Mouse (Mus musculus): ENCODE results near the gene Zfp354c. TPM values are rescaled to one million over a fixed set of nuclear protein-coding genes. Genes with fewer than 3 reads are reported as not detected.

Gene Zfp354c
- polyA plus RNA-seq, 1 experiment from 2014 or later: 44.3 TPM

- 23% methylated on average over 22 of the region's 22 CpGs for WGBS
- peak within 1 kb of the TSS; percentile 21 for H3K4me3 ChIP-seq (ENCODE audit: low read depth, low read length)
- H3K36me3 ChIP-seq (ENCODE audit: control insufficient read depth, insufficient read depth, low read length): no peaks in the 10 kb centered on the region
- no peaks in the 10 kb centered on the region for H3K4me1 ChIP-seq (ENCODE audit: control insufficient read depth, insufficient read depth, low read length)
- peak within 1 kb of the TSS; percentile 47 for H3K4me2 ChIP-seq (ENCODE audit: low read depth, severe bottlenecking)
- H3K9ac ChIP-seq (ENCODE audit: low read length): peak within 1 kb of the TSS; percentile 67
- H3K9me3 ChIP-seq (ENCODE audit: control insufficient read depth, low read length): no peaks in the 10 kb centered on the region
- DNase-seq (ENCODE audit: low spot score) (peak; percentile 95), ATAC-seq (ENCODE audit: insufficient number of reproducible peaks, low FRiP score, low TSS enrichment, low read depth) (peak; percentile 94)
- no peaks in the 10 kb centered on the region for H3K27me3 ChIP-seq (ENCODE audit: control insufficient read depth, insufficient read depth, low read length)
- H3K27ac ChIP-seq (replicated peaks; ENCODE audit: low read depth, low read length): no peak within 1 kb of the TSS
Measured at GRCm38 (mm10) chr11:50841023-50841735, 13.7 kb upstream of the Zfp354c start, which contains the start of gene Zfp879. Gene Zfp879 (minus strand): TSS chr11:50841552.

GRCm38 (mm10) chr11:50835727-50836126 lies 8.2 kb upstream of the Zfp354c start:
- Histone ChIP-seq H3K4me2 (ENCODE audit: low read depth, severe bottlenecking) (no peak overlapping the region), H3K4me3 (ENCODE audit: low read depth, low read length) (no peak overlapping the region), H3K9me3 (ENCODE audit: control insufficient read depth, low read length) (peaks cover 5% of the 10 kb centered on the region; the same call in 1 of the 2 replicates), H3K4me1 (ENCODE audit: control insufficient read depth, insufficient read depth, low read length) (no peaks in the 10 kb centered on the region), H3K9ac (ENCODE audit: low read length) (no peak overlapping the region), H3K27me3 (ENCODE audit: control insufficient read depth, insufficient read depth, low read length) (no peaks in the 10 kb centered on the region), H3K36me3 (ENCODE audit: control insufficient read depth, insufficient read depth, low read length) (peaks cover 3% of the 10 kb centered on the region; the same call in 1 of the 2 replicates), H3K27ac (replicated peaks; ENCODE audit: low read depth, low read length) (no peak overlapping the region)
- WGBS: 89% methylated on average over 4 of the region's 4 CpGs
- DNase-seq (ENCODE audit: low spot score): no peak
- no peak for ATAC-seq (ENCODE audit: insufficient number of reproducible peaks, low FRiP score, low TSS enrichment, low read depth)

DNA sequence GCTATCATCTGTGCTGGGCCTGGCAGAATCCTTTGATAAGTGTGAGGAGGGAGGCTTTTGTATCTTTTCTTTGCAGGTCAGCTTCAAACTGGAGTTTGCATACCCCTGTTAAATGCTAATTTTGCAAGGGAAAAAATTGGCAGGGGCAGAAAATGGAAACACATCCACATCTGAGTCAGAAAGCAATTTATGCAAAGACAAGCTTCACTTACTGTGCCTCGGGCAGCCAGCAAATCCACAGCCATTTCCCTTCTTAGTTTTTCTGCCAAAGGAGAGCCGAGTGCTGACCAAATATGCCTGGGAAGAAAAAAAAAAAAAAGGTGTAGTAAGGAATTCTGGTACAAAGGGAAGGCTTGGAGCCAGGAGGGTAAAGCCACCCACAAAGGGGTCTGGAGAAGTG lies 1.3 kb downstream of the Zfp354c start:
- 79% methylated on average over 2 of the region's 2 CpGs for WGBS
- no peaks in the 10 kb centered on the region for H3K27me3 ChIP-seq (ENCODE audit: control insufficient read depth, insufficient read depth, low read length)
- H3K4me2 ChIP-seq (ENCODE audit: low read depth, severe bottlenecking): peak overlapping the region; percentile 76
- no peaks in the 10 kb centered on the region for H3K9me3 ChIP-seq (ENCODE audit: control insufficient read depth, low read length)
- H3K4me1 ChIP-seq (ENCODE audit: control insufficient read depth, insufficient read depth, low read length): peaks cover 3% of the 10 kb centered on the region; the same call in 1 of the 2 replicates
- H3K4me3 ChIP-seq (ENCODE audit: low read depth, low read length): peak overlapping the region; percentile 72; the same call in 1 of the 2 replicates
- no peak overlapping the region for H3K27ac ChIP-seq (replicated peaks; ENCODE audit: low read depth, low read length)
- no peak for ATAC-seq (ENCODE audit: insufficient number of reproducible peaks, low FRiP score, low TSS enrichment, low read depth)
- DNase-seq (ENCODE audit: low spot score): no peak
- H3K36me3 ChIP-seq (ENCODE audit: control insufficient read depth, insufficient read depth, low read length): peaks cover 8% of the 10 kb centered on the region; the same call in 1 of the 2 replicates
- H3K9ac ChIP-seq (ENCODE audit: low read length): peak overlapping the region; percentile 84; the same call in 1 of the 2 replicates

GRCm38 (mm10) chr11:50814233-50814632 lies 13.3 kb downstream of the Zfp354c start:
- peaks cover 52% of the 10 kb centered on the region for H3K36me3 ChIP-seq (ENCODE audit: control insufficient read depth, insufficient read depth, low read length)
- no peaks in the 10 kb centered on the region for H3K4me1 ChIP-seq (ENCODE audit: control insufficient read depth, insufficient read depth, low read length)
- no peak for ATAC-seq (ENCODE audit: insufficient number of reproducible peaks, low FRiP score, low TSS enrichment, low read depth)
- H3K27ac ChIP-seq (replicated peaks; ENCODE audit: low read depth, low read length): no peak overlapping the region
- H3K9ac ChIP-seq (ENCODE audit: low read length): no peak overlapping the region
- no peaks in the 10 kb centered on the region for H3K27me3 ChIP-seq (ENCODE audit: control insufficient read depth, insufficient read depth, low read length)
- WGBS: 96% methylated on average over 4 of the region's 4 CpGs
- H3K4me2 ChIP-seq (ENCODE audit: low read depth, severe bottlenecking): no peak overlapping the region
- no peak for DNase-seq (ENCODE audit: low spot score)
- H3K4me3 ChIP-seq (ENCODE audit: low read depth, low read length): no peak overlapping the region
- peaks cover 13% of the 10 kb centered on the region for H3K9me3 ChIP-seq (ENCODE audit: control insufficient read depth, low read length)

DNA sequence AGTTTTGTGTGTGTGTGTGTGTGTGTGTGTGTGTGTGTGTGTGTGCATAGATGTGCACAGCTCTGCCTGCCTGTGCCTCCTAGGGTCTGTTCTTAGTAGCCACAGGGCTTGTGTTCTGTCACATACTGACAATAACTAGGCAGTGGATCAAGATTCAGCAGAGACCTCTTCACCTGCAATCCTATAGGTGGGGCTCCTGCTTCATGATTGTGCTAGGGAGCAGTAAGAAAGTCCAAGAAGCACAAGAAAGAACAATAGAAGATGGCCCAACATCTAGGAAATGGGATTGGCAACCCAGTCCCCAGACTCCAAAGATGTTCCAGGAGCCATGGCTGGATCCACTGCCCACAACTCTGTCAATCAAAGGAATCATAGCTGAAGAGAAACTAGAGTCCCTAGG lies 28.7 kb downstream of the Zfp354c start:
- H3K4me3 ChIP-seq (ENCODE audit: low read depth, low read length): no peak overlapping the region
- ATAC-seq (ENCODE audit: insufficient number of reproducible peaks, low FRiP score, low TSS enrichment, low read depth) (no peak), DNase-seq (ENCODE audit: low spot score) (no peak)
- 0 out of 2 replicates have a peak, but pooled peaks cover 3% of the 10 kb centered on the region for H3K4me1 ChIP-seq (ENCODE audit: control insufficient read depth, insufficient read depth, low read length)
- H3K4me2 ChIP-seq (ENCODE audit: low read depth, severe bottlenecking): no peak overlapping the region
- H3K27ac ChIP-seq (replicated peaks; ENCODE audit: low read depth, low read length): no peak overlapping the region
- no peaks in the 10 kb centered on the region for H3K36me3 ChIP-seq (ENCODE audit: control insufficient read depth, insufficient read depth, low read length)
- H3K9me3 ChIP-seq (ENCODE audit: control insufficient read depth, low read length): no peaks in the 10 kb centered on the region
- H3K9ac ChIP-seq (ENCODE audit: low read length): no peak overlapping the region
- H3K27me3 ChIP-seq (ENCODE audit: control insufficient read depth, insufficient read depth, low read length): no peaks in the 10 kb centered on the region

- H3K27ac ChIP-seq (replicated peaks; ENCODE audit: low read depth, low read length): no peak overlapping the region
- H3K4me1 ChIP-seq (ENCODE audit: control insufficient read depth, insufficient read depth, low read length): 0 out of 2 replicates have a peak, but pooled peaks cover 3% of the 10 kb centered on the region
- no peak for ATAC-seq (ENCODE audit: insufficient number of reproducible peaks, low FRiP score, low TSS enrichment, low read depth)
- WGBS: 59% methylated on average over 11 of the region's 11 CpGs
- peak; percentile 23 for DNase-seq (ENCODE audit: low spot score)
- no peaks in the 10 kb centered on the region for H3K27me3 ChIP-seq (ENCODE audit: control insufficient read depth, insufficient read depth, low read length)
- H3K4me2 ChIP-seq (ENCODE audit: low read depth, severe bottlenecking): no peak overlapping the region
- H3K36me3 ChIP-seq (ENCODE audit: control insufficient read depth, insufficient read depth, low read length): no peaks in the 10 kb centered on the region
- H3K9ac ChIP-seq (ENCODE audit: low read length): no peak overlapping the region
- no peaks in the 10 kb centered on the region for H3K9me3 ChIP-seq (ENCODE audit: control insufficient read depth, low read length)
- no peak overlapping the region for H3K4me3 ChIP-seq (ENCODE audit: low read depth, low read length)
Measured at GRCm38 (mm10) chr11:50797674-50798073, 29.9 kb downstream of the Zfp354c start.

- no peaks in the 10 kb centered on the region for H3K4me1 ChIP-seq (ENCODE audit: control insufficient read depth, insufficient read depth, low read length)
- H3K27me3 ChIP-seq (ENCODE audit: control insufficient read depth, insufficient read depth, low read length): no peaks in the 10 kb centered on the region
- 100% methylated on average over 1 of the region's 1 CpGs for WGBS
- H3K9ac ChIP-seq (ENCODE audit: low read length): no peak overlapping the region
- H3K36me3 ChIP-seq (ENCODE audit: control insufficient read depth, insufficient read depth, low read length): no peaks in the 10 kb centered on the region
- H3K9me3 ChIP-seq (ENCODE audit: control insufficient read depth, low read length): no peaks in the 10 kb centered on the region
- H3K4me2 ChIP-seq (ENCODE audit: low read depth, severe bottlenecking): no peak overlapping the region
- no peak overlapping the region for H3K4me3 ChIP-seq (ENCODE audit: low read depth, low read length)
- DNase-seq (ENCODE audit: low spot score): no peak
- H3K27ac ChIP-seq (replicated peaks; ENCODE audit: low read depth, low read length): no peak overlapping the region
- no peak for ATAC-seq (ENCODE audit: insufficient number of reproducible peaks, low FRiP score, low TSS enrichment, low read depth)
Measured at GRCm38 (mm10) chr11:50771006-50771405, 56.5 kb downstream of the Zfp354c start.

- Histone ChIP-seq H3K4me3 (ENCODE audit: low read depth, low read length) (no peak overlapping the region), H3K4me1 (ENCODE audit: control insufficient read depth, insufficient read depth, low read length) (no peaks in the 10 kb centered on the region), H3K9ac (ENCODE audit: low read length) (no peak overlapping the region), H3K36me3 (ENCODE audit: control insufficient read depth, insufficient read depth, low read length) (no peaks in the 10 kb centered on the region), H3K9me3 (ENCODE audit: control insufficient read depth, low read length) (no peaks in the 10 kb centered on the region), H3K4me2 (ENCODE audit: low read depth, severe bottlenecking) (peak overlapping the region; percentile 48), H3K27me3 (ENCODE audit: control insufficient read depth, insufficient read depth, low read length) (no peaks in the 10 kb centered on the region), H3K27ac (replicated peaks; ENCODE audit: low read depth, low read length) (no peak overlapping the region)
- DNase-seq (ENCODE audit: low spot score) (peak; percentile 96), ATAC-seq (ENCODE audit: insufficient number of reproducible peaks, low FRiP score, low TSS enrichment, low read depth) (peak; percentile 84)
- WGBS: 15% methylated on average over 14 of the region's 14 CpGs
Measured at GRCm38 (mm10) chr11:50768995-50769749, 58.4 kb downstream of the Zfp354c start.

Data from limb, embryonic 11.5 days (tissue).